8 mouse cellular contexts compared by ENCODE assay signal in the genomic region with DNA sequence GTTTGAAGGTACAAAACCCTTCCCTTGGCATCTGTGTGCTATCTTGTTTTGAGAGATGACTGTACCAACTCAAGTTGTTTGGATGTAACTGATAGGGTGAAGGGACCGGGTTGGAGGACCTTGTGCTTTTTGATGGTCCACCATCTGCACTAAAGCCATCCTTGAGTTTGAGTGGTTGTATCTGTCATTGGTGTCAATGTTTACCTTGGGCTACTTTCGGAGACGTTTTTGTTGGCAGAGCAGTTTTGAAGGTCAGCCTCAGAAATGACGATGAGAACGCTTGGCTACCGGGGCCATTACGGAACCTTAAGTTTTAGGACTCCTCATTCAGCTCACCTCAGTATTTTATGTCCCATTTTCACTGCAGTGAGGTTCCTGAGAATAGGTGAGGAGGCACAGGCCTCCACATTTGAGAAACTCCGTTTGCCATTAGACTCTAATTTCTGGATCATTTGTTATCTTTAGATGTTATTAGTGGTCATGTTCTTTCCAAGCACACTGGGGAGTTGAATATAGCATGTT. TPM values are rescaled to one million over a fixed set of nuclear protein-coding genes. Genes with fewer than 3 reads are reported as not detected.
A peak's percentile ranks its signal among the peaks of the same experiment; 100 is the strongest.
DNase-seq lines count a peak whose midpoint lies in the region; ATAC-seq and TF ChIP-seq lines count a peak whose summit lies in the region.

No protein-coding gene starts in this region.

- peak overlapping the region; percentile 47 for H3K4me3 ChIP-seq in thymus, adult 2 months (ENCODE audit: control insufficient read depth, insufficient read depth, low read length)
- peak overlapping the region; percentile 65 for H3K4me3 ChIP-seq in liver, postnatal 0 days (ENCODE audit: low read depth, low read length)

- no peaks in the 10 kb centered on the region for H3K36me3 ChIP-seq in thymus, adult 2 months (ENCODE audit: control insufficient read depth, insufficient read depth, low read length)
- H3K36me3 ChIP-seq in liver, postnatal 0 days (replicated peaks; ENCODE audit: insufficient read depth, low read length), result no peaks in the 10 kb centered on the region

- H3K4me2 ChIP-seq in liver, postnatal 0 days (ENCODE audit: low read depth, low read length), result peak overlapping the region; percentile 77

- H3K9me3 ChIP-seq in liver, postnatal 0 days (ENCODE audit: low read length), result no peaks in the 10 kb centered on the region; the same call in 1 of the 2 replicates

- TF ChIP-seq POLR2A in thymus, adult 2 months (IDR thresholded peaks at IDR 0.05; ENCODE audit: control insufficient read depth, extremely low read depth, insufficient read depth, low read length, poor library complexity), result no peak

- no peak for TF ChIP-seq CTCF in thymus, adult 2 months (IDR thresholded peaks at IDR 0.05; ENCODE audit: borderline replicate concordance, control insufficient read depth, extremely low read depth, insufficient read depth, low read length, poor library complexity)
- TF ChIP-seq CTCF in liver, postnatal 0 days (IDR thresholded peaks at IDR 0.05; ENCODE audit: low read depth), result no peak

- ATAC-seq in liver, postnatal 0 days, result no peak

- intact Hi-C loops in heart, postnatal 10 days (cut with DNase I), result no loop called here

- peak; percentile 11 to 30 for DNase-seq in cerebellum, postnatal 10 days
- no peak for DNase-seq in cerebellum, adult 11-12 months
- peak; percentile 23 for DNase-seq in thymus, adult 2 months
- DNase-seq in thymus, adult 18-20 months, result no peak
- peak; percentile 27 to 30 for DNase-seq in heart, postnatal 10 days
- peak; percentile 23 for DNase-seq in liver, postnatal 0 days
- DNase-seq in ovary, postnatal 36 days (ENCODE audit: low spot score), result no peak
- no peak for DNase-seq in T-cell, adult 2 months (ENCODE audit: low spot score)

- peak overlapping the region; percentile 56 for H3K27ac ChIP-seq in thymus, adult 2 months (ENCODE audit: control insufficient read depth, insufficient read depth, low read length)
- H3K27ac ChIP-seq in liver, postnatal 0 days (ENCODE audit: low read depth), result peak overlapping the region; percentile 96

- peaks cover 13% of the 10 kb centered on the region for H3K4me1 ChIP-seq in thymus, adult 2 months (replicated peaks; ENCODE audit: control insufficient read depth, insufficient read depth, low read length)
- peaks cover 11% of the 10 kb centered on the region for H3K4me1 ChIP-seq in liver, postnatal 0 days (ENCODE audit: insufficient read depth)

- WGBS in thymus, adult 2 months, result 67% methylated on average over 8 of the region's 8 CpGs
- WGBS in liver, postnatal 0 days (ENCODE audit: insufficient replicate concordance), result 36% methylated on average over 8 of the region's 8 CpGs

- TF ChIP-seq EP300 in liver, postnatal 0 days (IDR thresholded peaks at IDR 0.05; ENCODE audit: low read depth), result no peak

- no peaks in the 10 kb centered on the region for H3K27me3 ChIP-seq in thymus, adult 2 months (ENCODE audit: control insufficient read depth, insufficient read depth, low read length)
- no peaks in the 10 kb centered on the region for H3K27me3 ChIP-seq in liver, postnatal 0 days (ENCODE audit: insufficient read depth, low read length)

- H3K9ac ChIP-seq in liver, postnatal 0 days (replicated peaks), result peak overlapping the region; percentile 82

RNA-seq across cellular contexts. Expression of a gene that starts 1.4 kb away (rescaled TPM):
- 38.4 and 38.7 TPM in 2 replicates for polyA plus RNA-seq in thymus, adult 2 months (2012; rRNA removed)
- 10 to 100 TPM; 29.4 to 34.2 TPM for total RNA-seq in heart, postnatal 10 days (2021)
- 6.9 and 7.7 TPM in 2 replicates for polyA plus RNA-seq in liver, postnatal 0 days (2015; fragmentation: Nextera tagmentation; extraction: Ambion mirVana)

Comparison
In these comparisons a context has a peak if more than half of its experiments do, and no peak if none do; other contexts are left out.
1. DNase-seq: peak in cerebellum, postnatal 10 days (2 of 2), thymus, adult 2 months (single experiment), heart, postnatal 10 days (2 of 2) and liver, postnatal 0 days (single experiment); none in cerebellum, adult 11-12 months (single experiment), thymus, adult 18-20 months (0 of 2), ovary, postnatal 36 days (single experiment) and T-cell, adult 2 months (single experiment).